17 mouse cellular contexts compared by ENCODE assay signal in the genomic region with DNA sequence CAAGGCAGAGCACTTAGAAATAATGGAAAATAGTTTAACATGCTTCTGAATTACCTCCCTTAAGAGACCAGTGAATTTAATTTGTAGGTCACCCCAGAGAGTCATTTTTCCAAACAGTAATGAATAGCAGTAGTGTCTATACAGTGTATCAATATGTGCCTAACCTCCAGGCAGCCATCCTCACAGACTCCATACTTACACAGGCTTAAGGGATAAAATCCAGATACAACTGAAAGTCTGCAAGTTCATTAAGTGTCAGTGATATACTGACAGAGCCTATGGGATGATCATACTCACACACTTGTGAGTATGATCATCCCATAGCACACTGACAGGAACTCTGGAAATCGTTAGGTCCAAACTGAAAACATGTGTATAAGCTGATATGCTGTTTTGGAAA.
"Had no signal": no experiment of that assay in that cellular context is flagged by ENCODE, and none has a peak within 500 bp of the region (broad histone marks: within the 10 kb centered on the region; RNA-seq: fewer than 3 reads in every experiment).

No protein-coding gene starts in this region.

- H3K4me2 ChIP-seq: lung, embryonic 14.5 days; midbrain, embryonic 12.5 days; neural tube, embryonic 13.5 days; neural tube, embryonic 15.5 days; stomach, embryonic 15.5 days had no signal

- H3K9me3 ChIP-seq: midbrain, embryonic 10.5 days; midbrain, embryonic 12.5 days; neural tube, embryonic 13.5 days; neural tube, embryonic 15.5 days; stomach, embryonic 15.5 days had no signal

- H3K4me1 ChIP-seq: midbrain, embryonic 12.5 days; neural tube, embryonic 13.5 days; neural tube, embryonic 15.5 days; stomach, embryonic 15.5 days had no signal

- H3K27ac ChIP-seq: midbrain, embryonic 10.5 days; midbrain, embryonic 12.5 days; neural tube, embryonic 13.5 days; neural tube, embryonic 15.5 days; stomach, embryonic 15.5 days; stomach, postnatal 0 days had no signal

- H3K9ac ChIP-seq: lung, embryonic 14.5 days; midbrain, embryonic 12.5 days; neural tube, embryonic 13.5 days; neural tube, embryonic 15.5 days; stomach, embryonic 15.5 days had no signal

- H3K4me3 ChIP-seq: midbrain, embryonic 10.5 days; midbrain, embryonic 12.5 days; myocyte; neural tube, embryonic 13.5 days; neural tube, embryonic 15.5 days; stomach, embryonic 15.5 days had no signal

- H3K27me3 ChIP-seq: midbrain, embryonic 12.5 days; neural tube, embryonic 13.5 days; neural tube, embryonic 15.5 days; stomach, embryonic 15.5 days had no signal

- DNase-seq: lung, adult 18-20 months; lung, embryonic 14.5 days; lung, postnatal 10 days; lung, postnatal 4 days; midbrain, embryonic 14.5 days; right cerebral cortex, postnatal 14 days; thymus, adult 18-20 months; thymus, postnatal 14 days; thymus, postnatal 36 days had no signal

- H3K36me3 ChIP-seq: midbrain, embryonic 10.5 days; midbrain, embryonic 12.5 days; neural tube, embryonic 13.5 days; neural tube, embryonic 15.5 days; stomach, embryonic 15.5 days had no signal

- ATAC-seq: midbrain, embryonic 16.5 days had no signal
